Mouse (Mus musculus): ENCODE data around the gene Olfr875. TPM values are rescaled to one million over a fixed set of nuclear protein-coding genes. Genes with fewer than 3 reads are reported as not detected.

The Olfr875 gene
- polyA plus RNA-seq (2014; fragmentation: Nextera tagmentation; extraction: Ambion mirVana): 0.11 TPM in 1 of 2 replicates, not detected in the other

GRCm38 (mm10) chr9:37771759-37772158 is at the start of gene Olfr875:
Olfr875 (plus strand) TSS chr9:37771857.
- no peaks in the 10 kb centered on the region for H3K27me3 ChIP-seq (replicated peaks; ENCODE audit: control insufficient read depth, insufficient read depth, low read length)
- no peak within 1 kb of the TSS for H3K4me2 ChIP-seq (ENCODE audit: low read depth, low read length)
- H3K4me3 ChIP-seq (ENCODE audit: low read depth, low read length): no peak within 1 kb of the TSS
- no peaks in the 10 kb centered on the region for H3K36me3 ChIP-seq (ENCODE audit: control insufficient read depth, insufficient read depth, low read length)
- H3K9me3 ChIP-seq (ENCODE audit: control insufficient read depth, low read length): no peaks in the 10 kb centered on the region
- no peak within 1 kb of the TSS for H3K27ac ChIP-seq (replicated peaks; ENCODE audit: low read depth, low read length)
- ATAC-seq (ENCODE audit: low read depth): no peak
- DNase-seq (ENCODE audit: low spot score): no peak
- H3K4me1 ChIP-seq (ENCODE audit: control insufficient read depth, insufficient read depth, low read length): no peaks in the 10 kb centered on the region
- no peak within 1 kb of the TSS for H3K9ac ChIP-seq (ENCODE audit: low read depth, low read length)
- 33% methylated on average over 2 of the region's 2 CpGs for whole genome bisulfite sequencing

DNA sequence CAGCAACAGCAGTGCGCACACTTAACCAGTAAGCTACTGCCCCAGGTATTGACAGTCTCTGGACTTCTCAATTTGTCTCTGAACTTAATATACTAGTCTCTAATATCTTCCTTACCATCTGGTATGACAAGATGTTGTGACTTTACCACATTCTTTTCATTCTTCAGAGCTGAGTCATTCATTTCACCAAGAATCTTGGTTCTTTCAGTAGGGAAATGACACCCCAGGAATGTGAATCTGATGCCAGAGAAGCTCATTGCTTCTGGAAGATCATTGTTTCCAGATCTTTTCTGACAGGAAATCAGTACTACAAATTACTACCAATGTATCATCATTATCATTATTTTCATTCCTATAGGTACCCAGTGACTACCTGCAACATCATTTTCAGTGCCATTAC is 37.3 kb upstream of the Olfr875 start:
- Histone ChIP-seq H3K4me1 (ENCODE audit: control insufficient read depth, insufficient read depth, low read length) (no peaks in the 10 kb centered on the region), H3K9ac (ENCODE audit: low read depth, low read length) (no peak overlapping the region), H3K27me3 (replicated peaks; ENCODE audit: control insufficient read depth, insufficient read depth, low read length) (no peaks in the 10 kb centered on the region), H3K36me3 (ENCODE audit: control insufficient read depth, insufficient read depth, low read length) (no peaks in the 10 kb centered on the region), H3K9me3 (ENCODE audit: control insufficient read depth, low read length) (no peaks in the 10 kb centered on the region), H3K4me2 (ENCODE audit: low read depth, low read length) (no peak overlapping the region), H3K4me3 (ENCODE audit: low read depth, low read length) (no peak overlapping the region), H3K27ac (replicated peaks; ENCODE audit: low read depth, low read length) (no peak overlapping the region)
- ATAC-seq (ENCODE audit: low read depth): no peak
- DNase-seq (ENCODE audit: low spot score): peak; percentile 3
- 82% methylated on average over 1 of the region's 1 CpGs for WGBS

- H3K9me3 ChIP-seq (ENCODE audit: control insufficient read depth, low read length): no peaks in the 10 kb centered on the region
- H3K4me1 ChIP-seq (ENCODE audit: control insufficient read depth, insufficient read depth, low read length): no peaks in the 10 kb centered on the region
- no peaks in the 10 kb centered on the region for H3K36me3 ChIP-seq (ENCODE audit: control insufficient read depth, insufficient read depth, low read length)
Measured at GRCm38 (mm10) chr9:37744806-37745205, 26.9 kb upstream of the Olfr875 start, which contains the start of gene Olfr874. Olfr874 (plus strand) TSS chr9:37745106.

DNA sequence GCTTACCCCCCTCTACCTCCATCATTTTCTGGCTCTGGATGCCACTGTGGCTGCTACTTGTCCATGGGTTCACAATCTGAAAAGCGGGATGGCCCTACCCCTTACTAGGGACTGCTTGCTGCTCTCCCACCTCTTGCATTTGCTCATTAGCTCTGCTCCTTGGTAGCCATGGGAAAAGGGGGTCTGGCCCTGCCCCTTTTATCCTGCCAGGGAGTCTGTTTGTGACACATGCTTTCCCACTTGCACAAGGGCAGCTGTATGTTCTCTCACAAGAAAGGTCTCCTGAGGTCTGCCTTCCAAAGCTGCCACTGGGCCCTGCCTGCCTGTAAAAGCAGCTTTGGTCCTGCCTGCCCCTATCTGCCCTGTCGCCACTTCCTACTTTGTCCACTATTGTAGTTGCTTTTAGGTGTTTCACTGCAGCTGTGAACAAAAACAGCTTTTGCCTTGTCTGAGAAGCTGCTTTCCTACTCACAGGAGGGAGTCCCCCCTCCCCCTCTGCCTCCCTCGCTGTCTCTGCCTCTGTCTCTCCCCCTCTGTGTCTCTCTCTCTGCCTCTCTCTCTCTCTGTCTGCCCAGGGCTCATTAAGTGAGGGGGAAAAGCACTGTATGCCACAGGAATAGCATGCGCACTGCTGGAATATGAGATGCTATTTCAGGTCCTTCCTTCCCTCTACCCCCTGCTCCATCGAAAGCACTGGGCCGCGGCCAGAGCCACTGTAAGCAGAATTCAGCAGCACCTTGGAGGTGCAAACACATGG is 21.2 kb upstream of the Olfr875 start:
- no peaks in the 10 kb centered on the region for H3K36me3 ChIP-seq (ENCODE audit: control insufficient read depth, insufficient read depth, low read length)
- no peak overlapping the region for H3K27ac ChIP-seq (replicated peaks; ENCODE audit: low read depth, low read length)
- 27% methylated on average over 7 of the region's 7 CpGs for WGBS
- H3K4me2 ChIP-seq (ENCODE audit: low read depth, low read length): no peak overlapping the region
- ATAC-seq (ENCODE audit: low read depth) (no peak; the same call in 1 of the 2 replicates), DNase-seq (ENCODE audit: low spot score) (no peak)
- no peaks in the 10 kb centered on the region for H3K4me1 ChIP-seq (ENCODE audit: control insufficient read depth, insufficient read depth, low read length)
- no peak overlapping the region for H3K4me3 ChIP-seq (ENCODE audit: low read depth, low read length)
- no peaks in the 10 kb centered on the region for H3K27me3 ChIP-seq (replicated peaks; ENCODE audit: control insufficient read depth, insufficient read depth, low read length)
- no peaks in the 10 kb centered on the region for H3K9me3 ChIP-seq (ENCODE audit: control insufficient read depth, low read length)
- no peak overlapping the region for H3K9ac ChIP-seq (ENCODE audit: low read depth, low read length)

More at GRCm38 (mm10) chr9:37744806-37745205, 26.9 kb upstream of the Olfr875 start, which contains the start of gene Olfr874:
- H3K27me3 ChIP-seq (replicated peaks; ENCODE audit: control insufficient read depth, insufficient read depth, low read length): no peaks in the 10 kb centered on the region
- H3K9ac ChIP-seq (ENCODE audit: low read depth, low read length): no peak within 1 kb of the TSS
- no peak within 1 kb of the TSS for H3K4me2 ChIP-seq (ENCODE audit: low read depth, low read length)
- DNase-seq (ENCODE audit: low spot score) (no peak), ATAC-seq (ENCODE audit: low read depth) (no peak)
- no peak within 1 kb of the TSS for H3K27ac ChIP-seq (replicated peaks; ENCODE audit: low read depth, low read length)
- no peak within 1 kb of the TSS for H3K4me3 ChIP-seq (ENCODE audit: low read depth, low read length)

DNA sequence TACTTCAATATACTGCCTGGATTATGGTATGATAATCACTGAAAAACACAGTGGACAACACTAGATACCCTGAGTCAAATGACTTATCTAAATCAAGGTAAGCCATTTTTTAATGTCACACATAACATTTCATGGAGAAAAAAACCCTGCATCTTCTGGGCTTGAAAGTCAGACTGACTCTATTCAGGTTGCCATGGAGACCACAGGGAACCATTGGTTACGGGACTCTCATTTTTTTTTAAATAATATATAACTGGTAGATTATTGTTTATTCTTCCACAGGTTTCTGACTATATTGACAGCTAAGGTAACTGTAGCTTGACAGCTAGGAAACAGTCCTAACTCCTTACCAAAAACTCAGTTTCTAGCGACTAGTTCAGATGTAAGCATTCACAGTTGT is 20.2 kb upstream of the Olfr875 start:
- Histone ChIP-seq H3K36me3 (ENCODE audit: control insufficient read depth, insufficient read depth, low read length) (no peaks in the 10 kb centered on the region), H3K4me2 (ENCODE audit: low read depth, low read length) (no peak overlapping the region), H3K27ac (replicated peaks; ENCODE audit: low read depth, low read length) (no peak overlapping the region), H3K9me3 (ENCODE audit: control insufficient read depth, low read length) (no peaks in the 10 kb centered on the region), H3K4me3 (ENCODE audit: low read depth, low read length) (no peak overlapping the region), H3K27me3 (replicated peaks; ENCODE audit: control insufficient read depth, insufficient read depth, low read length) (no peaks in the 10 kb centered on the region), H3K9ac (ENCODE audit: low read depth, low read length) (no peak overlapping the region), H3K4me1 (ENCODE audit: control insufficient read depth, insufficient read depth, low read length) (no peaks in the 10 kb centered on the region)
- DNase-seq (ENCODE audit: low spot score) (no peak), ATAC-seq (ENCODE audit: low read depth) (no peak)
- WGBS: 70% methylated on average over 2 of the region's 2 CpGs

DNA sequence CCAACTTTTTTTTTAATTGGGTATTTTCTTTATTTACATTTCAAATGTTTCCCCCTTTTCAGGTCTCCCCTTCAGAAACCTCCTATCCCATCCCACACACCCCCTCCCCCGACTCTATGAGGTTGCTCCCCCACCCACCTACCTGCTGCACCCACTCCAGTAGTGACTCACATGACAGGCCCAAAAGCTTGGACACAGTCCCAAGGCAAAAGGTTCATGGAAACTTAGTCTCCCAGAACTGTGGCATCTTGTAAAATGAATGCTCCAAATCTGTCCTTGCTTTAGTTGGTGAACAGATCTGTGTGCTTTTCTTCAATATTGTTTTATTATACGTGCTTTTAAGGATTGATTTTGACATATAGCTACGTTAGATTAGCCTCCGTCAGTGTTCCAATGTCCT is 19.7 kb upstream of the Olfr875 start:
- no peak overlapping the region for H3K4me2 ChIP-seq (ENCODE audit: low read depth, low read length)
- no peaks in the 10 kb centered on the region for H3K9me3 ChIP-seq (ENCODE audit: control insufficient read depth, low read length)
- WGBS: 65% methylated on average over 4 of the region's 4 CpGs
- no peaks in the 10 kb centered on the region for H3K27me3 ChIP-seq (replicated peaks; ENCODE audit: control insufficient read depth, insufficient read depth, low read length)
- DNase-seq (ENCODE audit: low spot score) (no peak), ATAC-seq (ENCODE audit: low read depth) (no peak)
- H3K4me3 ChIP-seq (ENCODE audit: low read depth, low read length): no peak overlapping the region
- no peak overlapping the region for H3K27ac ChIP-seq (replicated peaks; ENCODE audit: low read depth, low read length)
- H3K4me1 ChIP-seq (ENCODE audit: control insufficient read depth, insufficient read depth, low read length): no peaks in the 10 kb centered on the region
- no peaks in the 10 kb centered on the region for H3K36me3 ChIP-seq (ENCODE audit: control insufficient read depth, insufficient read depth, low read length)
- no peak overlapping the region for H3K9ac ChIP-seq (ENCODE audit: low read depth, low read length)

DNA sequence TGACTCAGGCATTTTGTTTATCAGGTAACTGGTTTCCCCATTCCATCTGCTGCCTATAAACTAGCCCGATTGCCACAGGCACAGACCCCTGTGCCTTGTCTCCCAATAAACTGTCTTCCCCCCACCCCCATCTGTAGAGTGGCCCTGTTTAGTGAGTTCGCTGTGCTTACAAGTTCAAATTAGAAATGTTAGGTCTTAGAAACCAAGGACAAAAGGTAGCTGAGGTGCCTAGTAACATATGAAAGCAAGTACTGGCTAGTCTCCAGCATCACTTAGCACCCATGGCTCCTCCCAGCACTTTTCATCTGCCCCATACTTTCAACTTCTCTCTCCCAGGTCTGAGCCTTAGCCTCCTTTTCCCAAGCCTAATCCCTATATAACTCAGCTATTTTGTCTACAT is 9.9 kb upstream of the Olfr875 start:
- Histone ChIP-seq H3K27ac (replicated peaks; ENCODE audit: low read depth, low read length) (no peak overlapping the region), H3K4me2 (ENCODE audit: low read depth, low read length) (no peak overlapping the region), H3K4me1 (ENCODE audit: control insufficient read depth, insufficient read depth, low read length) (no peaks in the 10 kb centered on the region), H3K36me3 (ENCODE audit: control insufficient read depth, insufficient read depth, low read length) (no peaks in the 10 kb centered on the region), H3K9ac (ENCODE audit: low read depth, low read length) (no peak overlapping the region), H3K9me3 (ENCODE audit: control insufficient read depth, low read length) (no peaks in the 10 kb centered on the region), H3K27me3 (replicated peaks; ENCODE audit: control insufficient read depth, insufficient read depth, low read length) (no peaks in the 10 kb centered on the region), H3K4me3 (ENCODE audit: low read depth, low read length) (no peak overlapping the region)
- DNase-seq (ENCODE audit: low spot score): no peak
- WGBS: 90% methylated on average over 2 of the region's 2 CpGs
- ATAC-seq (ENCODE audit: low read depth): no peak

DNA sequence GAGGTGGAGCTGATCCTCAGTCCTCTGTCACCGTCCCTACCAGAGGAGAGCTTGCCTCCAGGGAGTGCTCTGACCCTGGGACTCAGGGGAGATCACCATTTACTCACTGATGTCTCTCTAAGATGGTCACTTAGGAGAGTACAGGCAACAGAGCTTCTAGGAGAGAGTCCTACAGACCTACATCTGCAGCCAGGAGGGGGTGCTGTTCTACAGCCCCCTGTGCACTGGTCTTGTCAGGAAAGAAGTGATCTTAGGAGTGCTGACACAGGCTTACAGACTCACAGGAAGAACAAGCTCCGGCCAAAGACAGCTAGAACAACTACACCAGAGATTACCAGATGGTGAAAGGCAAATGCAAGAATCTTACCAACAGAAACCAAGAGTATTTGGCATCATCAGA is 9.1 kb upstream of the Olfr875 start:
- H3K4me3 ChIP-seq (ENCODE audit: low read depth, low read length): no peak overlapping the region
- no peak for DNase-seq (ENCODE audit: low spot score)
- H3K27me3 ChIP-seq (replicated peaks; ENCODE audit: control insufficient read depth, insufficient read depth, low read length): no peaks in the 10 kb centered on the region
- no peak overlapping the region for H3K27ac ChIP-seq (replicated peaks; ENCODE audit: low read depth, low read length)
- H3K4me2 ChIP-seq (ENCODE audit: low read depth, low read length): no peak overlapping the region
- H3K4me1 ChIP-seq (ENCODE audit: control insufficient read depth, insufficient read depth, low read length): no peaks in the 10 kb centered on the region
- no peak overlapping the region for H3K9ac ChIP-seq (ENCODE audit: low read depth, low read length)
- no peaks in the 10 kb centered on the region for H3K36me3 ChIP-seq (ENCODE audit: control insufficient read depth, insufficient read depth, low read length)
- no peaks in the 10 kb centered on the region for H3K9me3 ChIP-seq (ENCODE audit: control insufficient read depth, low read length)
- no peak for ATAC-seq (ENCODE audit: low read depth)
- 58% methylated on average over 2 of the region's 2 CpGs for WGBS

DNA sequence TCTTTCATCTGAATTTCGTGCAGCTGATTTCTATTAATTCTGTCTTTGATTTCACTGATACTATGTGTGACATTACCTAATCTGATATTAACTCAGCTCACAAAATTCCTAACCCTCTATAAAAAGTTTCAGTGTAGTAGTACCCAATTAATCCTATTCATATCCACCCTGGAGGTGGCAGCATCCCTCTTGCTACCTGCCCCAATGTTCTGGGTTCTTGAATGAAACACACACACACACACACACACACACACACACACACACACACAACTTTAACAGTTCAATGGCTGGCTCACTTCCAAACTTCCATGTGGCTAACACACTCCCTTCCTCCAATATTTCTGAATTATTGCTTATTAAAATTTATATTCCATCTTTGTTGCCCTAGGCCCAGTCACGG is 996 bp upstream of the Olfr875 start:
- H3K4me3 ChIP-seq (ENCODE audit: low read depth, low read length): no peak overlapping the region
- H3K4me2 ChIP-seq (ENCODE audit: low read depth, low read length): no peak overlapping the region
- DNase-seq (ENCODE audit: low spot score) (no peak), ATAC-seq (ENCODE audit: low read depth) (no peak)
- H3K27me3 ChIP-seq (replicated peaks; ENCODE audit: control insufficient read depth, insufficient read depth, low read length): no peaks in the 10 kb centered on the region
- WGBS: 71% methylated on average over 2 of the region's 2 CpGs
- no peaks in the 10 kb centered on the region for H3K9me3 ChIP-seq (ENCODE audit: control insufficient read depth, low read length)
- H3K4me1 ChIP-seq (ENCODE audit: control insufficient read depth, insufficient read depth, low read length): no peaks in the 10 kb centered on the region
- no peaks in the 10 kb centered on the region for H3K36me3 ChIP-seq (ENCODE audit: control insufficient read depth, insufficient read depth, low read length)
- no peak overlapping the region for H3K27ac ChIP-seq (replicated peaks; ENCODE audit: low read depth, low read length)
- H3K9ac ChIP-seq (ENCODE audit: low read depth, low read length): no peak overlapping the region

Measured in embryonic facial prominence, embryonic 14.5 days (tissue).